Mouse (Mus musculus): Measurements from ENCODE around the gene Pik3c2a. TPM values are rescaled to one million over a fixed set of nuclear protein-coding genes. Genes with fewer than 3 reads are reported as not detected.

Pik3c2a gene
- polyA plus RNA-seq, 1 experiment from 2014 or later: 30.3 TPM

GRCm38 (mm10) chr7:116308632-116308991 is 134.6 kb downstream of the Pik3c2a start:
- H3K9ac ChIP-seq (replicated peaks): peak overlapping the region; percentile 76
- peak overlapping the region; percentile 85 for H3K4me3 ChIP-seq
- no peak overlapping the region for H3K27ac ChIP-seq (replicated peaks)
- H3K9me3 ChIP-seq: no peaks in the 10 kb centered on the region
- ATAC-seq (ENCODE audit: low FRiP score, low read depth): peak; percentile 35; the same call in 1 of the 2 replicates
- H3K4me1 ChIP-seq: peaks cover 23% of the 10 kb centered on the region
- H3K27me3 ChIP-seq: peaks cover 9% of the 10 kb centered on the region; the same call in 1 of the 2 replicates
- 5% methylated on average over 13 of the region's 16 CpGs for WGBS
- H3K4me2 ChIP-seq (replicated peaks): peak overlapping the region; percentile 97
- H3K36me3 ChIP-seq: no peaks in the 10 kb centered on the region

DNA sequence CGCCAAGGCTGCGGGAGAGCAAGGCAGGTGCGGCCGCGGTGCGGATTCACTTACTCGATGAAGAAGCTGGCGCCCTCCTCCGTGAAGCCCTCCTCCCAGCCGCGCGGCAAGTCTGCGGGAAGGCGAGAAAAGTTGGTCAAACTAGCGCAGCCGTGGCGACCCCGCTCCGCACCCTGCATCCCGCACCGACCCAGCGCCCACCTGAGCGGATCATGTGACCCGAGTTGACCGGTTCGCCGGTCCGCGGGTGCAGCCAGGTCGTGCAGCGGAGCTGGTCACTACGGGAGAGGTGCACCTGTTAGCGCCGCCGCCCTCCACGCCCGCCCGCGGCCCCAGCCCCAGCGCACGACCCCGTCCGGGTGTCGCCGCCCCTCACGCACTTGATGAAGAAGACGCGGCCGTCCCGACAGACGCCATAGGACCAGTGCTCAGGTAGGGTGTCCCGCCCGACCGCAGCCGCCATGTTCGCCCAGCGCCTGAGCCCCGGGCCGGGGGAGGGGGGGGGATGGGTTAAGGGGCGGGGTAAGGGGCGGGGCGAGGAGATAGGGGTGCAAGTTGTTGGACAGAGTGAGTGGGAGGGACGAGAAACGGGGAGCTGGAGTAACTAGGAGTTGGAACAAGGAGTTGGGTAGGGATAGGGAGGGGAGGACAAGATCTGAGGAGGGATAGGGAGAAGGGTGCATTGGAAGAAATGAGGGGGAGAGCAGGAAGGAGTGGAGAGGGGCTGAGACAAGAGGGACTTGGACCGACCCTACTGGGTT is 135.2 kb downstream of the Pik3c2a start, which contains the start of gene Plekha7:
Gene Plekha7 (minus strand): TSS at position 506 of the 761 bp plus-strand sequence.
- H3K9me3 ChIP-seq: no peaks in the 10 kb centered on the region
- peak; percentile 71 for ATAC-seq (ENCODE audit: low FRiP score, low read depth)
- peaks cover 9% of the 10 kb centered on the region; the same call in 1 of the 2 replicates for H3K27me3 ChIP-seq
- H3K9ac ChIP-seq (replicated peaks): peak within 1 kb of the TSS; percentile 76
- WGBS: under 1% methylated on average over 64 of the region's 65 CpGs
- H3K36me3 ChIP-seq: no peaks in the 10 kb centered on the region
- peak within 1 kb of the TSS; percentile 97 for H3K4me2 ChIP-seq (replicated peaks)
- peaks cover 23% of the 10 kb centered on the region for H3K4me1 ChIP-seq
- peak within 1 kb of the TSS; percentile 85 for H3K4me3 ChIP-seq
- H3K27ac ChIP-seq (replicated peaks): peak within 1 kb of the TSS; percentile 76

- Histone ChIP-seq H3K9me3 (no peaks in the 10 kb centered on the region), H3K27ac (replicated peaks) (peak overlapping the region; percentile 76), H3K36me3 (no peaks in the 10 kb centered on the region), H3K27me3 (peaks cover 9% of the 10 kb centered on the region; the same call in 1 of the 2 replicates), H3K4me2 (replicated peaks) (peak overlapping the region; percentile 97), H3K4me1 (peaks cover 23% of the 10 kb centered on the region), H3K4me3 (peak overlapping the region; percentile 85), H3K9ac (replicated peaks) (peak overlapping the region; percentile 76)
- peak; percentile 89 for ATAC-seq (ENCODE audit: low FRiP score, low read depth)
- under 1% methylated on average over 62 of the region's 63 CpGs for WGBS
These were observed 136.0 kb downstream of the Pik3c2a start for GRCm38 (mm10) chr7:116307099-116307870.

- H3K9me3 ChIP-seq: no peaks in the 10 kb centered on the region
- peaks cover 23% of the 10 kb centered on the region for H3K4me1 ChIP-seq
- H3K27ac ChIP-seq (replicated peaks): no peak overlapping the region
- no peak for ATAC-seq (ENCODE audit: low FRiP score, low read depth)
- peaks cover 9% of the 10 kb centered on the region; the same call in 1 of the 2 replicates for H3K27me3 ChIP-seq
- 11% methylated on average over 5 of the region's 5 CpGs for WGBS
- H3K9ac ChIP-seq (replicated peaks): peak overlapping the region; percentile 76
- H3K4me3 ChIP-seq: peak overlapping the region; percentile 85
- H3K36me3 ChIP-seq: no peaks in the 10 kb centered on the region
- peak overlapping the region; percentile 97 for H3K4me2 ChIP-seq (replicated peaks)
These were observed 136.6 kb downstream of the Pik3c2a start for GRCm38 (mm10) chr7:116306601-116307000.

- peaks cover 17% of the 10 kb centered on the region for H3K4me1 ChIP-seq
- H3K9ac ChIP-seq (replicated peaks): no peak overlapping the region
- ATAC-seq (ENCODE audit: low FRiP score, low read depth): no peak
- H3K36me3 ChIP-seq: no peaks in the 10 kb centered on the region
- WGBS: 93% methylated on average over 5 of the region's 5 CpGs
- H3K4me2 ChIP-seq (replicated peaks): no peak overlapping the region
- H3K27me3 ChIP-seq: peaks cover 8% of the 10 kb centered on the region; the same call in 1 of the 2 replicates
- no peak overlapping the region for H3K27ac ChIP-seq (replicated peaks)
- no peaks in the 10 kb centered on the region for H3K9me3 ChIP-seq
- no peak overlapping the region for H3K4me3 ChIP-seq
These were observed 141.5 kb downstream of the Pik3c2a start for GRCm38 (mm10) chr7:116301661-116302311.

DNA sequence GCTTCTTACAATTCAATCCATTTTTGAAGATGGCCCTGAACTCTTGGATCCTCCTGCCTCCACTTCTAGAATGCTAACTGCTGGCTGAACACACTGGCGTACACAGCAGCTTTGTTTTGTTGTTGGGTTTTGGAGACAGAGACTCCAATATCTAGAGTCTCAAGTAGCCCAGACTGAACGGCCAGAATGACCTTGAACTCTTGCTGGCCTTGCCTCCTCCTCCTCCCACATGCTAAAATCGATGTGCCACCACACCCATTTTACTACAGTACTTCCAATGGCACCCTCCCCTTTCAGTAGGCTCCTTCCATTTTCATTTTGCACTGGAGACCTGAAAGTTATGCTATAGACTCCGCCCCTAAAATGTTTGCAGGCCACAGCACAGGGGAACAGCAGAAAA is 142.1 kb downstream of the Pik3c2a start:
- 94% methylated on average over 4 of the region's 4 CpGs for WGBS
- Histone ChIP-seq H3K9me3 (no peaks in the 10 kb centered on the region), H3K4me2 (replicated peaks) (no peak overlapping the region), H3K27me3 (0 out of 2 replicates have a peak, but pooled peaks cover 2% of the 10 kb centered on the region), H3K27ac (replicated peaks) (no peak overlapping the region), H3K4me1 (peaks cover 11% of the 10 kb centered on the region; the same call in 1 of the 2 replicates), H3K36me3 (no peaks in the 10 kb centered on the region), H3K9ac (replicated peaks) (no peak overlapping the region), H3K4me3 (no peak overlapping the region)
- no peak for ATAC-seq (ENCODE audit: low FRiP score, low read depth)

GRCm38 (mm10) chr7:116298851-116299250 is 144.4 kb downstream of the Pik3c2a start:
- 91% methylated on average over 2 of the region's 2 CpGs for WGBS
- Histone ChIP-seq H3K9ac (replicated peaks) (no peak overlapping the region), H3K4me2 (replicated peaks) (no peak overlapping the region), H3K4me1 (0 out of 2 replicates have a peak, but pooled peaks cover 11% of the 10 kb centered on the region), H3K36me3 (no peaks in the 10 kb centered on the region), H3K27ac (replicated peaks) (no peak overlapping the region), H3K4me3 (no peak overlapping the region), H3K9me3 (no peaks in the 10 kb centered on the region), H3K27me3 (no peaks in the 10 kb centered on the region)
- ATAC-seq (ENCODE audit: low FRiP score, low read depth): no peak

DNA sequence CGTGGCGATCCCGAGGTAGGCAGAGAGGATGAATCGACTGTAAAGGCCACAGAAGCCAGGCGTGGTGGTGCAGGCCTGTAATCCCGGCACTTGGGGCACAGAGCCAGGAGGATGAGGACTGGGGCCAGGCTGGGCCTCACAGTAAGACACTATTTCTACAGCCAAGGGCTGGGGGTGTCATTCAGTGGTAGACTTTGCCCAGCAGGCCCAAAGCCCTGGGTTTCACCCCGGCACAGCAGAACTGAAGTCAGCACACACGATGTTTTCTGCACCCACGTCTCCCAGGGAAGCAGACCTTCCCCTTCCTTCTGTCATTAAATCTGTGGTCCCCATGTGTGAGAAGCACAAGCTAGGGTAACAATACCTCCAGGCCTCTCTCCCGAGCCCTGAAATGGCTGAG is 144.9 kb downstream of the Pik3c2a start:
- Histone ChIP-seq H3K27me3 (no peaks in the 10 kb centered on the region), H3K9me3 (no peaks in the 10 kb centered on the region), H3K9ac (replicated peaks) (no peak overlapping the region), H3K4me3 (no peak overlapping the region), H3K4me2 (replicated peaks) (no peak overlapping the region), H3K27ac (replicated peaks) (no peak overlapping the region), H3K4me1 (0 out of 2 replicates have a peak, but pooled peaks cover 11% of the 10 kb centered on the region), H3K36me3 (no peaks in the 10 kb centered on the region)
- ATAC-seq (ENCODE audit: low FRiP score, low read depth): no peak
- 75% methylated on average over 10 of the region's 10 CpGs for WGBS

DNA sequence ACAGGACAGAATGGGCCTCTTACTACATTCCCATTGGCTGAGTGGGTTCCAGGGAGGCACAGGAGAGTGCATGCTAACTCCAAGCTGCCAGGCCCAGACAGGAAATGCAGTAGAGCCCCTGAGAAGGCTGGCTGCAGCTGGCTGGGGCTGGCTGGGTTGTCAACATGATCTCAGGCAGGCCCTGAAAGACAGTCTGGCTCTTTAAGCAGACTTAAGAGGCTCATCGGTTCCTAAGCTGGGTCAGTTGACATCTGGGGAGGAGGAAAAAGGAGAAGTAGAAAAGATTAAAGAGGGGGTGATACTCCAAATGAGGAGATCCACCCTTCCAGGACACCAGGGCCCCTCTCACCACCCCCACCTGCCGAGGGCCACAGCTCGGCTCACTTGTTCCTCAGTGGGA is 148.3 kb downstream of the Pik3c2a start:
- Histone ChIP-seq H3K36me3 (no peaks in the 10 kb centered on the region), H3K4me1 (0 out of 2 replicates have a peak, but pooled peaks cover 11% of the 10 kb centered on the region), H3K9ac (replicated peaks) (no peak overlapping the region), H3K4me3 (no peak overlapping the region), H3K4me2 (replicated peaks) (no peak overlapping the region), H3K27me3 (no peaks in the 10 kb centered on the region), H3K27ac (replicated peaks) (no peak overlapping the region), H3K9me3 (no peaks in the 10 kb centered on the region)
- 44% methylated on average over 3 of the region's 3 CpGs for WGBS
- no peak for ATAC-seq (ENCODE audit: low FRiP score, low read depth)

GRCm38 (mm10) chr7:116292377-116292776 is 150.9 kb downstream of the Pik3c2a start:
- Histone ChIP-seq H3K36me3 (no peaks in the 10 kb centered on the region), H3K27me3 (no peaks in the 10 kb centered on the region), H3K4me3 (no peak overlapping the region), H3K27ac (replicated peaks) (no peak overlapping the region), H3K9me3 (no peaks in the 10 kb centered on the region), H3K4me1 (peaks cover 3% of the 10 kb centered on the region), H3K9ac (replicated peaks) (no peak overlapping the region), H3K4me2 (replicated peaks) (no peak overlapping the region)
- WGBS: 40% methylated on average over 5 of the region's 5 CpGs
- no peak for ATAC-seq (ENCODE audit: low FRiP score, low read depth)

DNA sequence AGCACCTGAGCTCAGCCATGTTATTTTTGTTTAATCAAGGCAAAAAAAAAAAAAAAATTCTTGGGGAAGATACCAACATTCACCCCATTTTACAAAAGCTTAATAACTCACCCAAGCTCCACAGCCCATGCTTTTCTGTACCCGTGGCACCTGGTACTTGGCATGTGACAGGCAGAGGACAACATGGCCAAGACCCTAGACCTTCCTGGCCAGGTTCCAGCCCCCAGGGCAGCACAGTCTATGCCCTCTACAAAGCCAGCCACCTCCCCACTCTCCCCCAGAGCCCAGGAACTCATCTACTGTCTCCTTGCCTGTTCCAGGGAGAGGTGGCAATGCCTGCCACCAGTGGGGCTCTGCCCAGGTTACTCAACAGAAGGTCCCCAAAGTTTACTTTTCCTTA is 152.7 kb downstream of the Pik3c2a start:
- H3K4me1 ChIP-seq: peaks cover 15% of the 10 kb centered on the region
- H3K9ac ChIP-seq (replicated peaks): no peak overlapping the region
- no peaks in the 10 kb centered on the region for H3K9me3 ChIP-seq
- H3K36me3 ChIP-seq: no peaks in the 10 kb centered on the region
- no peak overlapping the region for H3K4me2 ChIP-seq (replicated peaks)
- H3K4me3 ChIP-seq: no peak overlapping the region
- 85% methylated on average over 1 of the region's 1 CpGs for WGBS
- no peak for ATAC-seq (ENCODE audit: low FRiP score, low read depth)
- H3K27me3 ChIP-seq: no peaks in the 10 kb centered on the region
- H3K27ac ChIP-seq (replicated peaks): no peak overlapping the region
